Mouse (Mus musculus): ENCODE measurements around the gene Cxcr3. TPM values are rescaled to one million over a fixed set of nuclear protein-coding genes. Genes with fewer than 3 reads are reported as not detected.

Cxcr3 gene
- polyA plus RNA-seq, 1 experiment = 4.1 TPM

- no peak for DNase-seq
- H3K4me3 ChIP-seq (replicated peaks; ENCODE audit: extremely low read depth, low read depth, low read length) = no peak overlapping the region
- TF ChIP-seq CTCF (IDR thresholded peaks at IDR 0.05; ENCODE audit: insufficient read depth, low read length) (no peak), POLR2A (IDR thresholded peaks at IDR 0.05; ENCODE audit: borderline replicate concordance, extremely low read depth, low read depth, low read length) (no peak)
- WGBS = 46% methylated on average over 6 of the region's 6 CpGs
- H3K4me1 ChIP-seq (ENCODE audit: control insufficient read depth, insufficient read depth, low read length) = no peaks in the 10 kb centered on the region
Measured at GRCm38 (mm10) chrX:101740335-101741063, 6.4 kb upstream of the Cxcr3 start.

GRCm38 (mm10) chrX:101737201-101737600 lies 3.1 kb upstream of the Cxcr3 start:
- H3K4me1 ChIP-seq (ENCODE audit: control insufficient read depth, insufficient read depth, low read length) = no peaks in the 10 kb centered on the region
- TF ChIP-seq CTCF (IDR thresholded peaks at IDR 0.05; ENCODE audit: insufficient read depth, low read length) (no peak), POLR2A (IDR thresholded peaks at IDR 0.05; ENCODE audit: borderline replicate concordance, extremely low read depth, low read depth, low read length) (no peak)
- no peak overlapping the region for H3K4me3 ChIP-seq (replicated peaks; ENCODE audit: extremely low read depth, low read depth, low read length)
- no peak for DNase-seq

- TF ChIP-seq POLR2A (IDR thresholded peaks at IDR 0.05; ENCODE audit: borderline replicate concordance, extremely low read depth, low read depth, low read length) = no peak
- TF ChIP-seq CTCF (IDR thresholded peaks at IDR 0.05; ENCODE audit: insufficient read depth, low read length) = no peak
- H3K4me3 ChIP-seq (replicated peaks; ENCODE audit: extremely low read depth, low read depth, low read length) = no peak overlapping the region
Measured at GRCm38 (mm10) chrX:101734981-101735380, 912 bp upstream of the Cxcr3 start.

GRCm38 (mm10) chrX:101733288-101733687 lies 781 bp downstream of the Cxcr3 start:
- no peak for DNase-seq
- Histone ChIP-seq H3K4me1 (ENCODE audit: control insufficient read depth, insufficient read depth, low read length) (no peaks in the 10 kb centered on the region), H3K4me3 (replicated peaks; ENCODE audit: extremely low read depth, low read depth, low read length) (no peak overlapping the region)
- WGBS = 75% methylated on average over 3 of the region's 3 CpGs
- TF ChIP-seq CTCF (IDR thresholded peaks at IDR 0.05; ENCODE audit: insufficient read depth, low read length) (no peak), POLR2A (IDR thresholded peaks at IDR 0.05; ENCODE audit: borderline replicate concordance, extremely low read depth, low read depth, low read length) (no peak)

More at GRCm38 (mm10) chrX:101734981-101735380, 912 bp upstream of the Cxcr3 start:
- H3K4me1 ChIP-seq (ENCODE audit: control insufficient read depth, insufficient read depth, low read length) = no peaks in the 10 kb centered on the region
- no peak for DNase-seq
- WGBS = 58% methylated on average over 5 of the region's 5 CpGs

- TF ChIP-seq POLR2A (IDR thresholded peaks at IDR 0.05; ENCODE audit: borderline replicate concordance, extremely low read depth, low read depth, low read length) (no peak), CTCF (IDR thresholded peaks at IDR 0.05; ENCODE audit: insufficient read depth, low read length) (no peak)
- H3K4me3 ChIP-seq (replicated peaks; ENCODE audit: extremely low read depth, low read depth, low read length) = no peak overlapping the region
- DNase-seq = no peak
- no peaks in the 10 kb centered on the region for H3K4me1 ChIP-seq (ENCODE audit: control insufficient read depth, insufficient read depth, low read length)
- WGBS = 64% methylated on average over 12 of the region's 12 CpGs
Measured at GRCm38 (mm10) chrX:101732644-101733043, 1.4 kb downstream of the Cxcr3 start.

- DNase-seq = no peak
- Histone ChIP-seq H3K4me1 (ENCODE audit: control insufficient read depth, insufficient read depth, low read length) (no peaks in the 10 kb centered on the region), H3K4me3 (replicated peaks; ENCODE audit: extremely low read depth, low read depth, low read length) (no peak overlapping the region)
- TF ChIP-seq CTCF (IDR thresholded peaks at IDR 0.05; ENCODE audit: insufficient read depth, low read length) (no peak), POLR2A (IDR thresholded peaks at IDR 0.05; ENCODE audit: borderline replicate concordance, extremely low read depth, low read depth, low read length) (no peak)
Measured at GRCm38 (mm10) chrX:101730010-101730409, 4.1 kb downstream of the Cxcr3 start.

- DNase-seq = no peak
- Histone ChIP-seq H3K4me3 (replicated peaks; ENCODE audit: extremely low read depth, low read depth, low read length) (no peak overlapping the region), H3K4me1 (ENCODE audit: control insufficient read depth, insufficient read depth, low read length) (no peaks in the 10 kb centered on the region)
- no peak for TF ChIP-seq POLR2A (IDR thresholded peaks at IDR 0.05; ENCODE audit: borderline replicate concordance, extremely low read depth, low read depth, low read length)
- TF ChIP-seq CTCF (IDR thresholded peaks at IDR 0.05; ENCODE audit: insufficient read depth, low read length) = no peak
- whole genome bisulfite sequencing = 68% methylated on average over 1 of the region's 1 CpGs
Measured at GRCm38 (mm10) chrX:101720401-101720800, 13.7 kb downstream of the Cxcr3 start.

- DNase-seq = no peak
- Histone ChIP-seq H3K4me1 (ENCODE audit: control insufficient read depth, insufficient read depth, low read length) (no peaks in the 10 kb centered on the region), H3K4me3 (replicated peaks; ENCODE audit: extremely low read depth, low read depth, low read length) (no peak overlapping the region)
- WGBS = 74% methylated on average over 7 of the region's 7 CpGs
- no peak for TF ChIP-seq POLR2A (IDR thresholded peaks at IDR 0.05; ENCODE audit: borderline replicate concordance, extremely low read depth, low read depth, low read length)
- TF ChIP-seq CTCF (IDR thresholded peaks at IDR 0.05; ENCODE audit: insufficient read depth, low read length) = no peak
Measured at GRCm38 (mm10) chrX:101705111-101705510, 29.0 kb downstream of the Cxcr3 start.

GRCm38 (mm10) chrX:101698232-101698631 lies 35.8 kb downstream of the Cxcr3 start:
- Histone ChIP-seq H3K4me3 (replicated peaks; ENCODE audit: extremely low read depth, low read depth, low read length) (no peak overlapping the region), H3K4me1 (ENCODE audit: control insufficient read depth, insufficient read depth, low read length) (no peaks in the 10 kb centered on the region)
- WGBS = 60% methylated on average over 23 of the region's 23 CpGs
- TF ChIP-seq POLR2A (IDR thresholded peaks at IDR 0.05; ENCODE audit: borderline replicate concordance, extremely low read depth, low read depth, low read length) (no peak), CTCF (IDR thresholded peaks at IDR 0.05; ENCODE audit: insufficient read depth, low read length) (no peak)
- DNase-seq = no peak

- WGBS = 66% methylated on average over 54 of the region's 54 CpGs
Measured at GRCm38 (mm10) chrX:101697537-101697936, 36.5 kb downstream of the Cxcr3 start.

More at GRCm38 (mm10) chrX:101697537-101697936, 36.5 kb downstream of the Cxcr3 start:
- H3K4me1 ChIP-seq (ENCODE audit: control insufficient read depth, insufficient read depth, low read length) = no peaks in the 10 kb centered on the region
- DNase-seq = no peak
- TF ChIP-seq CTCF (IDR thresholded peaks at IDR 0.05; ENCODE audit: insufficient read depth, low read length) (no peak), POLR2A (IDR thresholded peaks at IDR 0.05; ENCODE audit: borderline replicate concordance, extremely low read depth, low read depth, low read length) (no peak)
- no peak overlapping the region for H3K4me3 ChIP-seq (replicated peaks; ENCODE audit: extremely low read depth, low read depth, low read length)

Data from lung, adult 2 months (tissue).